Mouse (Mus musculus) urinary bladder, postnatal 4 days (tissue): Measurements from ENCODE around the gene Rap2b.
A peak's percentile ranks its signal among the peaks of the same experiment; 100 is the strongest.

Source experiments
- DNase-seq, 2 experiments: peaks; one replicate each; pipeline ENCODE4 v3.0.0; 2021 to 2022; ENCODE audit warnings: low spot score in 2 of 2

The Rap2b gene

DNA sequence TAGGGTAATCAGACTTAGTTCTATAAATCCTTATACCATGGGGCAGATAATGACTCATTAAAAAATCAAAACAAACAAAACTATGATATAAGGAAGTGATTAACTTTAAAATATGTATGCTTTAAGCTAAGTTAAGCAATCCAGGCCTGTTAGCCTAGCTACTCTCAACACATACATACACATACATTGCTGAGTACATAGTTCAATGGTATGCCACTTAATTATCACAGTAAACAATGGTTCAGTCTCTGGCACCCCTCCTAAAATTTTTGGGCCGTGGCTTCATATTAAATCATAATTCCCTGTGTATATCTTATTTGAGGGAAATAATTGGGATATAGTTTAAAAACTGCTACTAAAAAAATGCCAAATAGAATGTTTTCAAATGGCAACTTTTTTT is at the start of gene Rap2b:
Gene Rap2b (plus strand): TSS at position 301 of the 400 bp plus-strand sequence.
- no peak for DNase-seq

- no peak for DNase-seq
These were observed 46.4 kb upstream of the Rap2b start for GRCm38 (mm10) chr3:61315002-61315401.

DNA sequence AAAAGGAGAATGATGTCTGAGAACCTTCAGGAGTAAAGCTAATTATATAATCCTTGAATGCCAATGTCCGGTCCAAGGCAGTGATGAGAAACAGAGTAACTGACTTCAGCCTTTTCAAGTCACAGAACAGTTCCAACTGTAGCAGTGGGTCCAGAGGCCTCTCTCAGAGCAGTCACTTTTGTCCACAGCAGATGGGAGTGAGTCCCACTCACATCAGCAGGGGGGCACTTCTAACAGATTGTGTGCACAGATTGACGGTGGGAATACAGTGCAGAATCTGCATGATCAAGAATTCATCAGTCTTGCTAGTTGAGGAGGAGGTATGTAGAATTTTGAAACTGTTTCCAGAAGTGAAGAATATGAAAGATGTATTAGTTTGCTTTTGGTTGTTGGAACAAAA is 41.4 kb upstream of the Rap2b start:
- no peak for DNase-seq

- DNase-seq: no peak
These were observed 39.8 kb upstream of the Rap2b start for GRCm38 (mm10) chr3:61321632-61322031.

DNA sequence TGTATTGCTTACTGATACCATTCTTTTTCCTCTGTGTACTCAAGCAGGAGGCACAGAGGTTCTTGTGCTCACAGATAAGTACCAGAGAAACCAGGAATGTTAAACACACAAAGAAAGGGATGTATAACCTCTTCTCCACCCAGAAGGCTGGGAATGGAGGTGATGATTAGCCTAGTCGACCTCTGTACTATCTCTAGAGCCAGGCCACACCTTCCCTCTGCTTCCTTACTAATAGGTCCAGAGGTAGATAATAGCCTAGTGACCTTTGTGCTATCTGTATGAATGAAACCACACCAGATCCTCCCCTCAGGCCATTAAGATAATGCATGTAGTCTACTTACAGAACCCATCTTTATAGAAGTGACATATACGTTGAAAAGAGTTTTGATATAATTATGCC is 25.2 kb upstream of the Rap2b start:
- no peak for DNase-seq

- DNase-seq: no peak
These were observed 24.2 kb upstream of the Rap2b start for GRCm38 (mm10) chr3:61337230-61337629.

GRCm38 (mm10) chr3:61340321-61340720 is 21.1 kb upstream of the Rap2b start:
- DNase-seq: no peak

GRCm38 (mm10) chr3:61344031-61344430 is 17.4 kb upstream of the Rap2b start:
- DNase-seq: no peak

DNA sequence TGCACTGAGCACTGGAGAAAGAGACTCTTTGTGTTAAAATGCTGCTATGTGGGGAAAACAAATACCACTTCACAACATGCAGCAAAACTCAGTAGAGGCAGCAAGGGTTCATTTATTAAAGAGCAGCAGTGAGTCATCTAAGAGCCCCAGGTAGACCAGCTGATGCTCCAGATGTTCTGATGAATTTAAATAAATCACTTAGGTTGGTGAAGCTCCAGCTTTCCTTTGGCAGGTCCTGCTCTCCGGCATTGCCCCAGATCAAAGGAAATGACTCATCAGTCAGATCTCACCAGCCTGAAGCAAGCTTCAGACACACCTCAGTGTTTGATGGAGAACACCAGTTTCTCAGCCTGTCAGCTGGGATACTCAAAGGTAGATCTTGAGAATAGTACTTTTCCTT is 15.8 kb upstream of the Rap2b start:
- DNase-seq: no peak

GRCm38 (mm10) chr3:61348036-61348614 is 13.3 kb upstream of the Rap2b start:
- no peak for DNase-seq

- no peak for DNase-seq
These were observed 12.0 kb upstream of the Rap2b start for GRCm38 (mm10) chr3:61349433-61349832.

GRCm38 (mm10) chr3:61355464-61355863 is 6.0 kb upstream of the Rap2b start:
- no peak for DNase-seq

GRCm38 (mm10) chr3:61358107-61358506 is 3.3 kb upstream of the Rap2b start:
- DNase-seq: no peak

- DNase-seq: no peak
These were observed 2.6 kb upstream of the Rap2b start for GRCm38 (mm10) chr3:61358756-61359293.

GRCm38 (mm10) chr3:61362821-61363160 is 1.4 kb downstream of the Rap2b start:
- no peak for DNase-seq

- DNase-seq: peak; percentile 90 to 94
These were observed 1.9 kb downstream of the Rap2b start for GRCm38 (mm10) chr3:61363161-61363988.

- peak; percentile 94 to 97 for DNase-seq
These were observed 2.7 kb downstream of the Rap2b start for GRCm38 (mm10) chr3:61363989-61364660.

GRCm38 (mm10) chr3:61364661-61364977 is 3.2 kb downstream of the Rap2b start:
- DNase-seq: no peak

DNA sequence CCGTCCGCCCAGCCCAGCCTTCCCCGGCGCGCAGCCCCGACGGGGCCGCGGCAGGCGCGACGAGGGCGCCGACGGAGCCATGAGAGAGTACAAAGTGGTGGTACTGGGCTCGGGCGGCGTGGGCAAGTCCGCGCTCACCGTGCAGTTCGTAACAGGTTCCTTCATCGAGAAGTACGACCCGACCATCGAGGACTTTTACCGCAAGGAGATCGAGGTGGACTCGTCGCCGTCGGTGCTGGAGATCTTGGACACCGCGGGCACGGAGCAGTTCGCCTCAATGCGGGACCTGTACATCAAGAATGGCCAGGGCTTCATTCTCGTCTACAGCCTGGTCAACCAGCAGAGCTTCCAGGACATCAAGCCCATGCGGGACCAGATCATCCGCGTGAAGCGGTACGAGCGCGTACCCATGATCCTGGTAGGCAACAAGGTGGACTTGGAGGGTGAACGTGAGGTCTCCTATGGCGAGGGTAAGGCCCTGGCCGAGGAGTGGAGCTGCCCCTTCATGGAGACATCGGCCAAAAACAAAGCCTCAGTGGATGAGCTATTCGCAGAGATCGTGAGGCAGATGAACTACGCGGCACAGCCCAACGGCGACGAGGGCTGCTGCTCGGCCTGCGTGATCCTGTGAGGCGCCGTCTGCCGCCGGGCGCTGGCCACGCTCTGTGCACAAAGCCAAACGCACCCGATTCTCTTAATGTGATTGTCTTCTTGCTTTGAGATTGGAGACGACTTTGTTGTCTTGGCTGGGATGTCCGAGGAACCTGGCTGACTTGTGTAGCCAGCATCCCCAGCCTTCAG is 3.7 kb downstream of the Rap2b start:
- DNase-seq: peak; percentile 51 to 62

DNA sequence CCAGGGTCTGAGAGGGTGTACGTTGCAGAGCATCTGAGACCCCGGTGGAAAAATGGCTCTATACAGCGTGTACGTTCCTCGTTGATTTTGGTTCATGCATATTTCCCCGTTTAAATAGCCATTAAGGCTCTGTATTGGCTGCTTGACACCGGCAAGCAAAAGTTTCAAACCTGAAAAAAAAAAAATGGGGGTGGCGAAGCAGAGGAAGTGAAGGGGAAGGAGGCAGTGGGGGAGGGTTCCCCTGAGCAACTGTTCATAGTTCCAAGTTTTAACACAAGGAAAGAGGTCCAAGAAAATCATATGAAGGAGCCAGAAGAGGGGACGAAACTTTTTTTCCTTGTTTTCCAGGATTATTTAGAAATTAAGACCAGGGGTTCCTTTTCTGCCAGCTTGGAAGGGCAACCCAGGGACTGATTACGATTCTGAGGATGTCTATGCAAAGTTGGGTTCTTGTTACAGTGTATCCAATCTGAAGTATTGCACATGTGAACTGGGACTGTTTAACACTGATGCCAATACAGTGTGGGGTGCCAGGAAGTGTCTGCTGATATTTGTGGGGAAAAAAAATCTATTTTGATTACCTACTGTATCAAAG is 4.4 kb downstream of the Rap2b start, which contains the start of gene B430305J03Rik:
Gene B430305J03Rik (minus strand): TSS at position 173 of the 595 bp plus-strand sequence.
- DNase-seq: no peak

GRCm38 (mm10) chr3:61368446-61368845 is 7.0 kb downstream of the Rap2b start:
- no peak for DNase-seq
